Mouse (Mus musculus) cerebellum, adult 11 months (tissue): ENCODE results near the gene Lmo7.

Source experiments
- DNase-seq: peaks from one replicate; pipeline ENCODE4 v3.0.0; 2022

The Lmo7 gene

GRCm38 (mm10) chr14:101951107-101951506 lies 221.3 kb downstream of the Lmo7 start:
- DNase-seq = no peak

- DNase-seq = no peak
Observed at GRCm38 (mm10) chr14:101953793-101954468, 224.2 kb downstream of the Lmo7 start.

- DNase-seq = no peak
Observed at GRCm38 (mm10) chr14:101964381-101964780, 234.6 kb downstream of the Lmo7 start.

- DNase-seq = no peak
Observed at GRCm38 (mm10) chr14:101964956-101965355, 235.2 kb downstream of the Lmo7 start.

GRCm38 (mm10) chr14:101972764-101973163 lies 243.0 kb downstream of the Lmo7 start:
- DNase-seq = no peak

- no peak for DNase-seq
Observed at GRCm38 (mm10) chr14:101973171-101973570, 243.4 kb downstream of the Lmo7 start.

- DNase-seq = peak; percentile 22
Observed at GRCm38 (mm10) chr14:101976021-101976685, 246.4 kb downstream of the Lmo7 start.
